Mouse (Mus musculus): ENCODE measurements around the gene Znrf1. TPM values are rescaled to one million over a fixed set of nuclear protein-coding genes. Genes with fewer than 3 reads are reported as not detected.

Znrf1 gene
- polyA plus RNA-seq, 1 experiment, result 36.6 TPM

GRCm38 (mm10) chr8:111666751-111667150, 130.9 kb downstream of the Znrf1 start:
- Histone ChIP-seq H3ac (ENCODE audit: control insufficient read depth, insufficient read length, low read depth) (no peak overlapping the region), H3K27me3 (ENCODE audit: control insufficient read depth, insufficient read depth, insufficient read length) (no peaks in the 10 kb centered on the region), H3K79me2 (ENCODE audit: control insufficient read depth, insufficient read depth) (no peaks in the 10 kb centered on the region), H3K4me3 (ENCODE audit: insufficient read depth, poor library complexity, severe bottlenecking) (no peak overlapping the region), H3K36me3 (ENCODE audit: control insufficient read depth, insufficient read depth) (peaks cover 36% of the 10 kb centered on the region), H3K79me3 (ENCODE audit: low read depth) (no peaks in the 10 kb centered on the region)
- no peak for TF ChIP-seq FOSL1 (IDR thresholded peaks at IDR 0.05; ENCODE audit: insufficient read depth, low read length, poor library complexity, severe bottlenecking)
- no peak for TF ChIP-seq MYOD1 (IDR thresholded peaks at IDR 0.05; ENCODE audit: control insufficient read depth, insufficient read length, low read depth)
- TF ChIP-seq CTCF (IDR thresholded peaks at IDR 0.05; ENCODE audit: control insufficient read depth, insufficient read depth, insufficient read length), result no peak
- TF ChIP-seq CEBPB (IDR thresholded peaks at IDR 0.05; ENCODE audit: low read depth), result no peak
- TF ChIP-seq MYOG (IDR thresholded peaks at IDR 0.05; ENCODE audit: control insufficient read depth, extremely low read depth, insufficient read length), result no peak
- no peak for TF ChIP-seq MAX (IDR thresholded peaks at IDR 0.05)
- TF ChIP-seq USF1 (IDR thresholded peaks at IDR 0.05; ENCODE audit: low read depth), result no peak

Other genes starting within 250 kb of the Znrf1 start
- gene Rfwd3, start 235.9 kb upstream of the Znrf1 start, polyA plus RNA-seq (2012; fragmentation: generic; extraction: Trizol), result 28.8 TPM
- 20.1 TPM for gene Mlkl, start 197.9 kb upstream of the Znrf1 start, polyA plus RNA-seq (2012; fragmentation: generic; extraction: Trizol)
- 0.06 TPM for gene Fa2h, start 142.3 kb upstream of the Znrf1 start, polyA plus RNA-seq (2012; fragmentation: generic; extraction: Trizol)
- 6.7 TPM for gene Wdr59, start 14.0 kb upstream of the Znrf1 start, polyA plus RNA-seq (2012; fragmentation: generic; extraction: Trizol)
- 0.06 TPM for gene Ldhd, start 94.3 kb downstream of the Znrf1 start, polyA plus RNA-seq (2012; fragmentation: generic; extraction: Trizol)
- gene Zfp1, start 107.3 kb downstream of the Znrf1 start, polyA plus RNA-seq (2012; fragmentation: generic; extraction: Trizol), result 4.7 TPM
- 1.5 TPM for gene Ctrb1, start 154.9 kb downstream of the Znrf1 start, polyA plus RNA-seq (2012; fragmentation: generic; extraction: Trizol)
- gene Bcar1, start 207.7 kb downstream of the Znrf1 start, polyA plus RNA-seq (2012; fragmentation: generic; extraction: Trizol), result 136 TPM

All from C2C12 (cell line).